Mouse (Mus musculus) forebrain, embryonic 13.5 days (tissue): ENCODE results near the gene Ank3. TPM values are rescaled to one million over a fixed set of nuclear protein-coding genes. Genes with fewer than 3 reads are reported as not detected.

Experiments
- ATAC-seq: fragments of 200-750 bp; cut with Nextera tagmentation; 2 replicates; pipeline ENCODE4 v1.8.0; 2017
- H3K27ac ChIP-seq: fragments of 300-500 bp; sonication (generic); 2 replicates; pipeline ENCODE4 v1.5.1; 2015; ENCODE audit warnings: inconsistent platforms, mild to moderate bottlenecking, moderate library complexity
- H3K27me3 ChIP-seq: fragments of 300-500 bp; sonication (generic); 2 replicates; pipeline ENCODE4 v1.6.1; 2015; ENCODE audit warnings: mild to moderate bottlenecking, inconsistent platforms
- H3K36me3 ChIP-seq: fragments of 300-500 bp; sonication (generic); 2 replicates; pipeline ENCODE4 v1.6.1; 2015; ENCODE audit warnings: mild to moderate bottlenecking, inconsistent platforms; ENCODE audit not compliant: poor library complexity, severe bottlenecking
- H3K4me1 ChIP-seq: fragments of 300-500 bp; sonication (generic); 2 replicates; pipeline ENCODE4 v1.6.1; 2015; ENCODE audit warnings: inconsistent platforms
- H3K4me2 ChIP-seq: fragments of 300-500 bp; sonication (generic); 2 replicates; pipeline ENCODE4 v1.6.1; 2015; ENCODE audit warnings: inconsistent platforms, mild to moderate bottlenecking, moderate library complexity
- H3K4me3 ChIP-seq: fragments of 300-500 bp; sonication (generic); 2 replicates; pipeline ENCODE4 v1.5.1; 2015; ENCODE audit warnings: mild to moderate bottlenecking, inconsistent platforms
- H3K9ac ChIP-seq: fragments of 300-500 bp; sonication (generic); 2 replicates; pipeline ENCODE4 v1.6.1; 2015; ENCODE audit warnings: mild to moderate bottlenecking, inconsistent platforms
- H3K9me3 ChIP-seq: fragments of 300-500 bp; sonication (generic); replicated peaks from 2 replicates; pipeline ENCODE4 v1.6.1; 2016; ENCODE audit warnings: inconsistent platforms
- WGBS: fragments of 180-500 bp; shearing (Covaris S2); methylation state at CpG from one replicate; pipeline ENCODE4 v1.1.7; 2015; 5-methylcytosine and 5-hydroxymethylcytosine counted together
- polyA plus RNA-seq: library from polyadenylated mRNA; unstranded; fragments of >200 nt; fragmentation: Nextera tagmentation; extraction: Ambion mirVana; gene quantifications from 2 replicates; pipeline ENCODE4 v1.2.1, GENCODE M21; 2015

The Ank3 gene
- polyA plus RNA-seq, 1 experiment from 2014 or later = 63.5 TPM

GRCm38 (mm10) chr10:69781491-69781890 lies 382.9 kb downstream of the Ank3 start:
- ATAC-seq = peak; percentile 73
- H3K4me2 ChIP-seq = no peak overlapping the region
- no peak overlapping the region for H3K27ac ChIP-seq
- H3K4me1 ChIP-seq = peaks cover 14% of the 10 kb centered on the region
- WGBS = 28% methylated on average over 8 of the region's 8 CpGs
- no peaks in the 10 kb centered on the region for H3K9me3 ChIP-seq
- no peaks in the 10 kb centered on the region for H3K27me3 ChIP-seq
- H3K4me3 ChIP-seq = no peak overlapping the region
- H3K9ac ChIP-seq = no peak overlapping the region
- no peaks in the 10 kb centered on the region for H3K36me3 ChIP-seq

GRCm38 (mm10) chr10:69785235-69785634 lies 386.7 kb downstream of the Ank3 start:
- H3K4me1 ChIP-seq = peaks cover 27% of the 10 kb centered on the region
- H3K9me3 ChIP-seq = no peaks in the 10 kb centered on the region
- no peaks in the 10 kb centered on the region for H3K27me3 ChIP-seq
- no peaks in the 10 kb centered on the region for H3K36me3 ChIP-seq
- no peak for ATAC-seq
- H3K4me2 ChIP-seq = no peak overlapping the region
- no peak overlapping the region for H3K27ac ChIP-seq
- H3K9ac ChIP-seq = no peak overlapping the region
- H3K4me3 ChIP-seq = no peak overlapping the region
- 71% methylated on average over 7 of the region's 7 CpGs for WGBS

- H3K4me1 ChIP-seq = peaks cover 27% of the 10 kb centered on the region
- no peaks in the 10 kb centered on the region for H3K36me3 ChIP-seq
- no peak overlapping the region for H3K4me2 ChIP-seq
- no peak overlapping the region for H3K9ac ChIP-seq
- ATAC-seq = no peak
- 89% methylated on average over 8 of the region's 8 CpGs for WGBS
- H3K9me3 ChIP-seq = no peaks in the 10 kb centered on the region
- H3K27ac ChIP-seq = no peak overlapping the region
- no peak overlapping the region for H3K4me3 ChIP-seq
- H3K27me3 ChIP-seq = no peaks in the 10 kb centered on the region
These were observed 387.1 kb downstream of the Ank3 start for GRCm38 (mm10) chr10:69785692-69786091.

GRCm38 (mm10) chr10:69786220-69786993 lies 387.8 kb downstream of the Ank3 start:
- Histone ChIP-seq H3K4me2 (no peak overlapping the region), H3K4me1 (peaks cover 24% of the 10 kb centered on the region), H3K27ac (no peak overlapping the region), H3K9ac (no peak overlapping the region), H3K27me3 (no peaks in the 10 kb centered on the region), H3K4me3 (no peak overlapping the region), H3K36me3 (no peaks in the 10 kb centered on the region), H3K9me3 (no peaks in the 10 kb centered on the region)
- no peak for ATAC-seq
- WGBS = 60% methylated on average over 13 of the region's 13 CpGs

GRCm38 (mm10) chr10:69787379-69787778 lies 388.8 kb downstream of the Ank3 start:
- 31% methylated on average over 10 of the region's 10 CpGs for WGBS
- H3K4me1 ChIP-seq = peaks cover 23% of the 10 kb centered on the region
- ATAC-seq = 0 out of 2 replicates have a peak, but pooled peaks have one; percentile 36
- no peaks in the 10 kb centered on the region for H3K36me3 ChIP-seq
- no peak overlapping the region for H3K27ac ChIP-seq
- no peak overlapping the region for H3K4me3 ChIP-seq
- no peaks in the 10 kb centered on the region for H3K9me3 ChIP-seq
- H3K4me2 ChIP-seq = peak overlapping the region; percentile 24
- H3K27me3 ChIP-seq = no peaks in the 10 kb centered on the region
- no peak overlapping the region for H3K9ac ChIP-seq

GRCm38 (mm10) chr10:69790606-69791005 lies 392.0 kb downstream of the Ank3 start:
- no peak for ATAC-seq
- Histone ChIP-seq H3K4me2 (no peak overlapping the region), H3K4me3 (no peak overlapping the region), H3K36me3 (no peaks in the 10 kb centered on the region), H3K9me3 (no peaks in the 10 kb centered on the region), H3K27ac (no peak overlapping the region), H3K9ac (no peak overlapping the region), H3K4me1 (peaks cover 23% of the 10 kb centered on the region), H3K27me3 (no peaks in the 10 kb centered on the region)
- WGBS = 76% methylated on average over 4 of the region's 4 CpGs

- Histone ChIP-seq H3K4me3 (no peak overlapping the region), H3K4me1 (peaks cover 24% of the 10 kb centered on the region), H3K36me3 (no peaks in the 10 kb centered on the region), H3K27me3 (no peaks in the 10 kb centered on the region), H3K9me3 (no peaks in the 10 kb centered on the region), H3K9ac (no peak overlapping the region), H3K4me2 (no peak overlapping the region), H3K27ac (no peak overlapping the region)
- no peak for ATAC-seq
- 49% methylated on average over 7 of the region's 7 CpGs for WGBS
These were observed 393.4 kb downstream of the Ank3 start for GRCm38 (mm10) chr10:69791951-69792350.

GRCm38 (mm10) chr10:69792400-69792799 lies 393.8 kb downstream of the Ank3 start:
- H3K9ac ChIP-seq = no peak overlapping the region
- H3K4me3 ChIP-seq = no peak overlapping the region
- H3K36me3 ChIP-seq = no peaks in the 10 kb centered on the region
- no peaks in the 10 kb centered on the region for H3K9me3 ChIP-seq
- no peak overlapping the region for H3K4me2 ChIP-seq
- ATAC-seq = no peak
- peaks cover 20% of the 10 kb centered on the region for H3K4me1 ChIP-seq
- H3K27me3 ChIP-seq = no peaks in the 10 kb centered on the region
- WGBS = 81% methylated on average over 9 of the region's 9 CpGs
- no peak overlapping the region for H3K27ac ChIP-seq

GRCm38 (mm10) chr10:69793079-69793478 lies 394.5 kb downstream of the Ank3 start:
- no peaks in the 10 kb centered on the region for H3K36me3 ChIP-seq
- no peaks in the 10 kb centered on the region for H3K9me3 ChIP-seq
- WGBS = 37% methylated on average over 9 of the region's 9 CpGs
- H3K4me1 ChIP-seq = peaks cover 17% of the 10 kb centered on the region
- H3K27me3 ChIP-seq = no peaks in the 10 kb centered on the region
- no peak overlapping the region for H3K4me3 ChIP-seq
- no peak overlapping the region for H3K27ac ChIP-seq
- no peak overlapping the region for H3K9ac ChIP-seq
- H3K4me2 ChIP-seq = no peak overlapping the region
- peak; percentile 48; the same call in 1 of the 2 replicates for ATAC-seq

- Histone ChIP-seq H3K27me3 (no peaks in the 10 kb centered on the region), H3K4me2 (no peak overlapping the region), H3K9ac (no peak overlapping the region), H3K9me3 (no peaks in the 10 kb centered on the region), H3K4me1 (peaks cover 17% of the 10 kb centered on the region), H3K4me3 (no peak overlapping the region), H3K27ac (peak overlapping the region; percentile 6; the same call in 1 of the 2 replicates), H3K36me3 (no peaks in the 10 kb centered on the region)
- WGBS = 86% methylated on average over 3 of the region's 3 CpGs
- ATAC-seq = no peak
These were observed 397.1 kb downstream of the Ank3 start for GRCm38 (mm10) chr10:69795656-69796055.

- Histone ChIP-seq H3K9ac (no peak overlapping the region), H3K4me3 (no peak overlapping the region), H3K27me3 (no peaks in the 10 kb centered on the region), H3K4me1 (peaks cover 17% of the 10 kb centered on the region), H3K4me2 (no peak overlapping the region), H3K36me3 (no peaks in the 10 kb centered on the region), H3K27ac (peak overlapping the region; percentile 6; the same call in 1 of the 2 replicates), H3K9me3 (no peaks in the 10 kb centered on the region)
- peak; percentile 51; the same call in 1 of the 2 replicates for ATAC-seq
- 54% methylated on average over 8 of the region's 8 CpGs for WGBS
These were observed 397.9 kb downstream of the Ank3 start for GRCm38 (mm10) chr10:69796421-69796886.

- no peak overlapping the region for H3K4me3 ChIP-seq
- peak overlapping the region; percentile 65 for H3K27ac ChIP-seq
- WGBS = 66% methylated on average over 14 of the region's 14 CpGs
- no peaks in the 10 kb centered on the region for H3K36me3 ChIP-seq
- no peaks in the 10 kb centered on the region for H3K9me3 ChIP-seq
- no peaks in the 10 kb centered on the region for H3K27me3 ChIP-seq
- H3K4me1 ChIP-seq = peaks cover 17% of the 10 kb centered on the region
- peak; percentile 85 for ATAC-seq
- no peak overlapping the region for H3K4me2 ChIP-seq
- no peak overlapping the region for H3K9ac ChIP-seq
These were observed 404.7 kb downstream of the Ank3 start for GRCm38 (mm10) chr10:69803135-69803756.
